ENCODE assay signal across 18 mouse cellular contexts in genomic region chr15:61562252-61562651, GRCm38 (mm10).
DNase-seq lines count a peak whose midpoint lies in the region; ATAC-seq and TF ChIP-seq lines count a peak whose summit lies in the region.
"Had no signal": no experiment of that assay in that cellular context is flagged by ENCODE, and none has a peak within 500 bp of the region (broad histone marks: within the 10 kb centered on the region; RNA-seq: fewer than 3 reads in every experiment).

No protein-coding gene starts in this region.

- H3K9ac ChIP-seq in liver, adult 2 months (ENCODE audit: low read depth, low read length) = no peak overlapping the region
- H3K9ac ChIP-seq in liver, embryonic 12.5 days = no peak overlapping the region
- H3K9ac ChIP-seq: forebrain, embryonic 15.5 days; hindbrain, embryonic 12.5 days had no signal

- no peak overlapping the region for H3K4me3 ChIP-seq in liver, adult 2 months (ENCODE audit: insufficient read depth, low read depth, low read length)
- no peak overlapping the region for H3K4me3 ChIP-seq in liver, embryonic 12.5 days
- H3K4me3 ChIP-seq: forebrain, embryonic 15.5 days; hindbrain, embryonic 12.5 days had no signal

- intact Hi-C loops in left cerebral cortex, postnatal 14 days (cut with DNase I) = no loop called here

- no peak for TF ChIP-seq CTCF in liver, adult 2 months (IDR thresholded peaks at IDR 0.05; ENCODE audit: low read depth, low read length)

- no peaks in the 10 kb centered on the region for H3K79me2 ChIP-seq in liver, adult 2 months (ENCODE audit: control insufficient read depth, insufficient read depth, low read length)

- no peak overlapping the region for H3K27ac ChIP-seq in liver, adult 2 months (replicated peaks; ENCODE audit: insufficient read depth, low read depth, low read length)
- H3K27ac ChIP-seq in liver, embryonic 12.5 days = no peak overlapping the region
- H3K27ac ChIP-seq: forebrain, embryonic 15.5 days; hindbrain, embryonic 12.5 days had no signal

- TF ChIP-seq POLR2A in liver, adult 2 months (IDR thresholded peaks at IDR 0.05; ENCODE audit: extremely low read depth, insufficient read depth, low read length) = no peak

- no peaks in the 10 kb centered on the region for H3K4me1 ChIP-seq in liver, adult 2 months (ENCODE audit: control insufficient read depth, insufficient read depth, low read length)
- no peaks in the 10 kb centered on the region for H3K4me1 ChIP-seq in liver, embryonic 12.5 days
- H3K4me1 ChIP-seq: forebrain, embryonic 15.5 days; hindbrain, embryonic 12.5 days had no signal

- DNase-seq in adrenal gland, postnatal 14 days = peak; percentile 14
- DNase-seq in adrenal gland, adult 18-20 months (ENCODE audit: low spot score in 2 of 2) = no peak
- peak; percentile 29 for DNase-seq in liver, adult 2 months (ENCODE audit: extremely low read depth, low read depth, low spot score)
- peak; percentile 90 for DNase-seq in gonadal fat pad, adult 2 months (ENCODE audit: low read depth)
- peak; percentile 18 to 45 for DNase-seq in kidney, postnatal 25 days
- no peak for DNase-seq in left cerebral cortex, postnatal 14 days (ENCODE audit: low spot score in 2 of 2)
- no peak for DNase-seq in spleen, postnatal 10 days (ENCODE audit: low spot score in 2 of 2)
- DNase-seq: adrenal gland, postnatal 25 days; cerebellum, adult 9-10 months; gastrocnemius, postnatal 10 days; retina, postnatal 1 day; thymus, postnatal 14 days had no signal

- no peaks in the 10 kb centered on the region for H3K9me3 ChIP-seq in liver, embryonic 12.5 days (replicated peaks)
- H3K9me3 ChIP-seq: forebrain, embryonic 15.5 days; hindbrain, embryonic 12.5 days had no signal

- no peak overlapping the region for H3K4me2 ChIP-seq in liver, embryonic 12.5 days
- H3K4me2 ChIP-seq: forebrain, embryonic 15.5 days; hindbrain, embryonic 12.5 days; liver, embryonic 11.5 days had no signal

- no peak for ATAC-seq in liver, embryonic 12.5 days
- ATAC-seq: forebrain, embryonic 15.5 days; intestine, embryonic 16.5 days; lung, postnatal 0 days had no signal

- no peaks in the 10 kb centered on the region for H3K36me3 ChIP-seq in liver, adult 2 months (ENCODE audit: control insufficient read depth, insufficient read depth, low read length)
- no peaks in the 10 kb centered on the region for H3K36me3 ChIP-seq in liver, embryonic 12.5 days
- H3K36me3 ChIP-seq: forebrain, embryonic 15.5 days; hindbrain, embryonic 12.5 days had no signal

- no peaks in the 10 kb centered on the region for H3K27me3 ChIP-seq in liver, adult 2 months (ENCODE audit: control insufficient read depth, insufficient read depth, low read length)
- H3K27me3 ChIP-seq in liver, embryonic 12.5 days (replicated peaks) = no peaks in the 10 kb centered on the region
- H3K27me3 ChIP-seq: forebrain, embryonic 15.5 days; hindbrain, embryonic 12.5 days had no signal

- WGBS in liver, adult 2 months = 42% methylated on average over 2 of the region's 2 CpGs
- 33% methylated on average over 2 of the region's 2 CpGs for WGBS in liver, embryonic 12.5 days (ENCODE audit: insufficient replicate concordance)

Comparison
In these comparisons a context has a peak if more than half of its experiments do, and no peak if none do; other contexts are left out.
1. DNase-seq: peak in adrenal gland, postnatal 14 days (single experiment), liver, adult 2 months (single experiment), gonadal fat pad, adult 2 months (single experiment) and kidney, postnatal 25 days (2 of 2); none in adrenal gland, adult 18-20 months (0 of 2), left cerebral cortex, postnatal 14 days (0 of 2) and spleen, postnatal 10 days (0 of 2).